Mouse (Mus musculus) CH12.LX (cell line): ENCODE data around the gene Snx32. TPM values are rescaled to one million over a fixed set of nuclear protein-coding genes. Genes with fewer than 3 reads are reported as not detected.

Source experiments
- DNase-seq: peaks from one replicate; pipeline ENCODE4 v3.0.0-alpha.2; 2013; ENCODE audit errors: extremely low read depth
- H3K27ac ChIP-seq: 2 replicates; pipeline ENCODE4 v1.5.1; 2012; ENCODE audit warnings: low read depth, mild to moderate bottlenecking, control low read depth, moderate library complexity; ENCODE audit not compliant: insufficient read depth
- H3K27me3 ChIP-seq: replicated peaks from 2 replicates; pipeline ENCODE3; 2012; ENCODE audit warnings: inconsistent platforms
- H3K36me3 ChIP-seq, 2 experiments: replicated peaks in 1 of 2; 2 replicates each; pipeline versions ENCODE3 to v1.6.1; 2012; ENCODE audit warnings: inconsistent platforms in 1 of 2, low read length in 1 of 2, mild to moderate bottlenecking in 1 of 2, mixed read lengths in 1 of 2, moderate library complexity in 1 of 2; ENCODE audit not compliant: control insufficient read depth in 1 of 2, insufficient read depth in 1 of 2
- H3K4me1 ChIP-seq, 2 experiments: 2 replicates each; pipeline ENCODE4 v1.6.1; 2012; ENCODE audit warnings: inconsistent platforms in 1 of 2, moderate library complexity in 1 of 2; ENCODE audit not compliant: insufficient read depth in 2 of 2, control insufficient read depth in 1 of 2
- H3K4me2 ChIP-seq: 2 replicates; pipeline ENCODE4 v1.6.1; 2012; ENCODE audit warnings: low read depth, mild to moderate bottlenecking, control low read depth; ENCODE audit not compliant: poor library complexity, insufficient read depth, severe bottlenecking
- H3K4me3 ChIP-seq, 3 experiments: fragments of 150-350 bp in 1 of 3; sonication (generic) in 1 of 3; replicated peaks in 1 of 3; 2 replicates each; pipeline versions ENCODE3 to v1.5.1; 2011 to 2012; ENCODE audit warnings: low read depth in 2 of 3, low read length in 2 of 3, mild to moderate bottlenecking in 2 of 3, moderate library complexity in 2 of 3, control low read depth in 1 of 3, improper control_type of control experiment in 1 of 3, inconsistent platforms in 1 of 3, mixed read lengths in 1 of 3; ENCODE audit not compliant: poor library complexity in 1 of 3
- H3K79me2 ChIP-seq: replicated peaks from 2 replicates; pipeline ENCODE4 v1.6.1; 2012; ENCODE audit warnings: mild to moderate bottlenecking, moderate library complexity; ENCODE audit not compliant: control insufficient read depth, poor library complexity, insufficient read depth, severe bottlenecking; ENCODE audit errors: extremely low read depth
- H3K9ac ChIP-seq: 2 replicates; pipeline ENCODE4 v1.6.1; 2012; ENCODE audit warnings: low read depth, mild to moderate bottlenecking, control low read depth, moderate library complexity; ENCODE audit not compliant: insufficient read depth
- H3K9me3 ChIP-seq: replicated peaks from 2 replicates; pipeline ENCODE3; 2012; ENCODE audit warnings: low read length, inconsistent platforms, mixed read lengths
- CHD2 ChIP-seq: IDR thresholded peaks from 2 replicates; pipeline ENCODE4 v1.6.1; 2011; ENCODE audit warnings: low read length, improper control_type of control experiment
- E2F4 ChIP-seq: IDR thresholded peaks from 2 replicates; pipeline ENCODE4 v1.6.1; 2011; ENCODE audit warnings: low read depth, low read length, improper control_type of control experiment; ENCODE audit not compliant: insufficient replicate concordance
- GABPA ChIP-seq: IDR thresholded peaks from 2 replicates; pipeline ENCODE4 v1.6.1; 2012; ENCODE audit warnings: low read depth, low read length, improper control_type of control experiment, inconsistent platforms; ENCODE audit not compliant: insufficient replicate concordance
- HCFC1 ChIP-seq: IDR thresholded peaks from 2 replicates; pipeline ENCODE4 v1.6.1; 2012; ENCODE audit warnings: low read depth, mild to moderate bottlenecking, inconsistent platforms, low read length, improper control_type of control experiment
- IRF4 ChIP-seq: IDR thresholded peaks from 2 replicates; pipeline ENCODE4 v1.6.1; 2014; ENCODE audit warnings: low read depth, mild to moderate bottlenecking, inconsistent platforms, low read length, improper control_type of control experiment
- JUN ChIP-seq: IDR thresholded peaks from 2 replicates; pipeline ENCODE4 v1.6.1; 2011; ENCODE audit warnings: low read depth, mild to moderate bottlenecking, low read length, improper control_type of control experiment, moderate library complexity; ENCODE audit not compliant: insufficient read depth
- KAT2A ChIP-seq: IDR thresholded peaks from 2 replicates; pipeline ENCODE4 v1.6.1; 2012; ENCODE audit warnings: low read length, improper control_type of control experiment, inconsistent platforms; ENCODE audit not compliant: insufficient replicate concordance
- MAFK ChIP-seq: IDR thresholded peaks from 2 replicates; pipeline ENCODE4 v1.6.1; 2011; ENCODE audit warnings: low read length, improper control_type of control experiment; ENCODE audit not compliant: insufficient replicate concordance
- MAX ChIP-seq: IDR thresholded peaks from 2 replicates; pipeline ENCODE4 v1.6.1; 2011; ENCODE audit warnings: low read length, improper control_type of control experiment
- MAZ ChIP-seq: IDR thresholded peaks from 2 replicates; pipeline ENCODE4 v1.6.1; 2012; ENCODE audit warnings: low read depth, mild to moderate bottlenecking, inconsistent platforms, low read length, improper control_type of control experiment, moderate library complexity
- MXI1 ChIP-seq: IDR thresholded peaks from 2 replicates; pipeline ENCODE4 v1.6.1; 2011; ENCODE audit warnings: mild to moderate bottlenecking, low read depth, low read length, improper control_type of control experiment
- NELFE ChIP-seq: IDR thresholded peaks from 2 replicates; pipeline ENCODE4 v1.6.1; 2011; ENCODE audit warnings: low read depth, low read length, improper control_type of control experiment
- NRF1 ChIP-seq: IDR thresholded peaks from 2 replicates; pipeline ENCODE4 v1.6.1; 2014; ENCODE audit warnings: low read depth, mild to moderate bottlenecking, inconsistent platforms, low read length, improper control_type of control experiment, moderate library complexity
- PAX5 ChIP-seq: IDR thresholded peaks from 2 replicates; pipeline ENCODE4 v1.6.1; 2012; ENCODE audit warnings: low read length, inconsistent platforms, mixed read lengths
- POLR2A ChIP-seq: IDR thresholded peaks from 2 replicates; pipeline ENCODE4 v1.6.1; 2011; ENCODE audit warnings: low read depth, mild to moderate bottlenecking, improper control_type of control experiment, low read length
- POLR2AphosphoS2 ChIP-seq: IDR thresholded peaks from 2 replicates; pipeline ENCODE4 v1.6.1; 2011; ENCODE audit warnings: low read depth, low read length, improper control_type of control experiment
- RCOR1 ChIP-seq: conservative IDR thresholded peaks from 2 replicates; pipeline ENCODE4 v1.6.1; 2012; ENCODE audit warnings: low read depth, mild to moderate bottlenecking, inconsistent platforms, low read length, improper control_type of control experiment
- SIN3A ChIP-seq: IDR thresholded peaks from 2 replicates; pipeline ENCODE4 v1.6.1; 2012; ENCODE audit warnings: low read length, improper control_type of control experiment, inconsistent platforms
- SMC3 ChIP-seq: IDR thresholded peaks from 2 replicates; pipeline ENCODE4 v1.6.1; 2011; ENCODE audit warnings: low read depth, low read length, improper control_type of control experiment
- TBP ChIP-seq: conservative IDR thresholded peaks from 2 replicates; pipeline ENCODE4 v1.6.1; 2011; ENCODE audit warnings: low read depth, low read length, improper control_type of control experiment
- TCF12 ChIP-seq: IDR thresholded peaks from 2 replicates; pipeline ENCODE4 v1.6.1; 2014; ENCODE audit warnings: low read depth, mild to moderate bottlenecking, inconsistent platforms, low read length, improper control_type of control experiment
- UBTF ChIP-seq: IDR thresholded peaks from 2 replicates; pipeline ENCODE4 v1.6.1; 2012; ENCODE audit warnings: low read depth, mild to moderate bottlenecking, inconsistent platforms, low read length, improper control_type of control experiment, moderate library complexity
- USF2 ChIP-seq: conservative IDR thresholded peaks from 2 replicates; pipeline ENCODE4 v1.6.1; 2011; ENCODE audit warnings: low read depth, low read length, improper control_type of control experiment
- ZKSCAN1 ChIP-seq: IDR thresholded peaks from 2 replicates; pipeline ENCODE4 v1.6.1; 2012; ENCODE audit warnings: low read depth, inconsistent platforms, low read length, improper control_type of control experiment, borderline replicate concordance
- ZMIZ1 ChIP-seq: IDR thresholded peaks from 2 replicates; pipeline ENCODE4 v1.6.1; 2012; ENCODE audit warnings: low read depth, mild to moderate bottlenecking, inconsistent platforms, low read length, improper control_type of control experiment
- ZNF384 ChIP-seq: IDR thresholded peaks from 2 replicates; pipeline ENCODE4 v1.6.1; 2012; ENCODE audit warnings: low read depth, low read length, improper control_type of control experiment, inconsistent platforms
- dilution Hi-C: fragments of 300-500 bp; cut with MboI; formaldehyde crosslinking; loops from 2 replicates; pipeline ENCODE4 v1.14.3; 2020; ENCODE audit warnings: low sequenced_read_pairs; ENCODE audit not compliant: extremely low pct_unique_long_range_greater_than_20kb, extremely low pct_ligation_motif_present
- in situ Hi-C: fragments of 300-500 bp; cut with MboI; formaldehyde crosslinking; loops from 3 replicates; pipeline ENCODE4 v1.14.3; 2019; ENCODE audit warnings: low sequenced_read_pairs, low pct_ligation_motif_present, low pct_unique_long_range_greater_than_20kb, mixed read lengths
- polyA plus RNA-seq: library from polyadenylated mRNA; unstranded; fragments of >175 nt; gene quantifications from 2 replicates; pipeline ENCODE4 v1.2.1, GENCODE M21; 2012; ENCODE audit warnings: low read depth; ENCODE audit not compliant: insufficient read length
- total RNA-seq, 2 experiments: library from RNA; depleted of rRNA; stranded (reverse); fragments of 300-350 nt in 1 of 2; fragments of >200 nt in 1 of 2; gene quantifications; 2 replicates each; pipeline ENCODE4 v1.2.3; 2012 to 2014

Snx32 gene
- total and polyA plus RNA-seq, 3 experiments = 0.75 to 2.7 (median 2.4) TPM

DNA sequence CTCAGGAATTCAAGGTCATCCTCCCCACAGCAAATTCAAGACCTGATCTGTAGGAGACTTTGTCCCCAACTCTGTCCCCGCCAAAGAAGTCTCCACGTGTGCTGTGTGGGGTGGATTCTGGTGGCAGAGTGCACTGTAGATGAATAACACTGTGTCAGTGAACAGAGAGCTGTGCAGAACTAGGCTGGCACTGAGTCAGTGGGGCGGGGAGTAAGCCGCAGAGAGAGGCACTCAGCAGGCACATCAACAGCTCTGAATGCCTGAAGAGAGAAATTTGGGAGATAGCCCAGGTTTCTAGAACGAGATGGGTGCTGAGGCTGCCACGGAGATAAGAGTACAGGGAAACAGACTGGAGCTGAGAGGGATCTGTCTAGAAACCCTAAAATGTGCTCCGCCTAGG is 51.3 kb downstream of the Snx32 start:
- peaks cover 12% of the 10 kb centered on the region for H3K79me2 ChIP-seq
- H3K36me3 ChIP-seq = peaks cover 19 to 42% of the 10 kb centered on the region in 2 experiments
- no peak overlapping the region for H3K27ac ChIP-seq
- H3K27me3 ChIP-seq = peaks cover 7% of the 10 kb centered on the region
- H3K9me3 ChIP-seq = no peaks in the 10 kb centered on the region
- H3K4me1 ChIP-seq = peaks cover 9 to 35% of the 10 kb centered on the region in 2 experiments; a peak in 3 of 4 replicates
- TF ChIP-seq NRF1 (no peak), RCOR1 (no peak), MAZ (no peak), MXI1 (no peak), ZMIZ1 (no peak), POLR2A (no peak), E2F4 (no peak), MAFK (no peak), ZKSCAN1 (no peak), USF2 (no peak), TCF12 (no peak), PAX5 (no peak), JUN (no peak), KAT2A (no peak), UBTF (no peak), HCFC1 (no peak), TBP (no peak)
- no peak overlapping the region for H3K9ac ChIP-seq
- H3K4me3 ChIP-seq = no peak overlapping the region
- dilution Hi-C loops (no loop called here), in situ Hi-C loops (loop anchor here (5.0 kb wide), 1 partner anchor 33 kb away; the partner anchor contains the start of gene Cfl1)
- no peak overlapping the region for H3K4me2 ChIP-seq
- no peak for DNase-seq

DNA sequence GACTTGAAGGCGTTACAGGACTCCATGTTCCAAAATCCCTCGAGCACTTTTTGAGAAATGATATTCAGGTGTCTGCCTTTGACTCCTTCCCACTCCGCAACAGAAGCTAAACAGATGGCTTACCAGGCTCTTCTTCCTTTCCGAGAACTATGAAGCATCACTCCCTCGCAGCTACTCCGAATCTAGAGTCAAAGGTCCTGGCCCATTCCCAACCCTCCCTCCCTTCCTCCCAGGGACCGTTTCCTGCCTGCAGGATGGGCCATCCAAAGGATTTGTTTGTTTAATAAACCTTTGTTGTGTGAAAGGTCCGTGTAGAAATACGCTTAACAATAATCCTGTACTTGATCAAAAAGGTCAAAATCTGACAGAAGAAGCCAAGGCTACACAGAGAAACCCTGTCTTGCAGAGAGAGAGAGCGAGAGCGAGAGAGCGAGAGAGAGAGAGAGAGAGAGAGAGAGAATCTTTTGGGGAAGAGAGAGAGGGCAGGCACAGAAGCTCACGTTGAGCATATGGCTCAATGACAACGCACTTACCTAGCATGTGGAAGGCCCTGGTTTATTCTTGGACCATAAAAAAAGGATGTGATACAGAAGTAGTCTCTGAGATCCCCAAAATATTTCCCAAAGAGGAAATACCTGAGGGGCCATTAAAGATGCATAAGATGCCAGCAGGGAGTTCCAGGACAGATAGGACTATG is 52.4 kb downstream of the Snx32 start, which contains the start of gene Ccdc85b:
TSS of gene Ccdc85b (minus strand) at position 149 of the 697 bp plus-strand sequence.
- Histone ChIP-seq H3K4me2 (peak within 1 kb of the TSS; percentile 96), H3K36me3 (peaks cover 8 to 33% of the 10 kb centered on the region in 2 experiments), H3K27me3 (peaks cover 7% of the 10 kb centered on the region), H3K79me2 (peaks cover 12% of the 10 kb centered on the region), H3K4me1 (peaks cover 9 to 35% of the 10 kb centered on the region in 2 experiments; a peak in 3 of 4 replicates), H3K4me3 (peak within 1 kb of the TSS; percentile 56 to 91 (median 77))
- TF ChIP-seq CHD2 = no peak
- no peak for TF ChIP-seq E2F4
- TF ChIP-seq MAX = no peak
- TF ChIP-seq POLR2AphosphoS2 = no peak
- TF ChIP-seq NRF1 = no peak
- no peak for TF ChIP-seq RCOR1
- no peak for TF ChIP-seq NELFE
- no peak for TF ChIP-seq ZMIZ1
- no peak for TF ChIP-seq SIN3A
- no peak for TF ChIP-seq GABPA
- no peak for TF ChIP-seq USF2
- no peak for TF ChIP-seq SMC3
- no peak for TF ChIP-seq ZNF384
- TF ChIP-seq IRF4 = no peak
- TF ChIP-seq, all 38 proteins: peak for 0
- DNase-seq = no peak
- dilution Hi-C loops (no loop called here), in situ Hi-C loops (loop anchor here (5.0 kb wide), 1 partner anchor 34 kb away; the partner anchor contains the start of gene Cfl1)
- H3K9ac ChIP-seq = peak within 1 kb of the TSS; percentile 85
- no peaks in the 10 kb centered on the region for H3K9me3 ChIP-seq
- H3K27ac ChIP-seq = peak within 1 kb of the TSS; percentile 52
